In the genomic region with DNA sequence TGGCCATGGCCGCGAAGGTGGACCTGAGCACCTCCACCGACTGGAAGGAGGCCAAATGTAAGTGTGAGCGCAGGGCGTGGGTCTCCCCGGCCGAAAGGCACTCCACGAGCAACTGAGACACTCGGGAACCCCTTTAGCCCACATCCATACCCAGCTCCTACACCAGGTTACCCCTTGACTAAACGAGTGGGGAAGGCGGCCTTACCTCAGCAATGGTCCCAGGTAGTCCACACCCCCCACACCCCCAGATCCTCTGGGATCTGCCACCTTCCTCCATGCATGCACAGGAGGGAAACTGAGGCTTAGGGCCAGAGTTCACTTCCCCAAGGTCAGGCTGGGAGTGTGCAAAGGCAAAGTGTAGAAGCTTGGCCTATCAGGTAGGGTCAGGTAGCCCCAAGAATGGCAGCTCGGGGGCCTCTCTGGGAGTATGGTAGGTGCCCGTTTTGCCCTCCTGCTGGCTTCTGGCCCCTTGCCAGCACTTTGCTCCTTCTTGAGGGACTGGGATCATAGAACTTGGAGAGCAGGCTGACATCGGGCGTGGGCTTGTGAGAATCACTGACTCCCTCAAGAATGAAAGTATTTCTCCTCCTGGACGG, we compare ENCODE assay signal across 1 mouse cellular context.
TF ChIP-seq lines count a peak whose summit lies in the region.

No protein-coding gene starts in this region.

TF ChIP-seq in CH12.LX, 34 proteins besides CTCF, POLR2A, EP300 and RAD21:
- TF ChIP-seq SIN3A (IDR thresholded peaks at IDR 0.05; ENCODE audit: low read length), result 0 out of 2 replicates have a peak, but pooled peaks have one; percentile 10
- no peak for TF ChIP-seq MXI1 (IDR thresholded peaks at IDR 0.05; ENCODE audit: low read depth, low read length)
- TF ChIP-seq KAT2A (IDR thresholded peaks at IDR 0.05; ENCODE audit: insufficient replicate concordance, low read length), result no peak
- no peak for TF ChIP-seq MAX (IDR thresholded peaks at IDR 0.05; ENCODE audit: low read length)
TF ChIP-seq in CH12.LX: peak in this region for 1.
